Mouse (Mus musculus) CH12.LX (cell line): ENCODE results near the gene Gm42421.

ENCODE experiments used
- BHLHE40 ChIP-seq: IDR thresholded peaks from 2 replicates; pipeline ENCODE4 v1.6.1; 2011; ENCODE audit warnings: mild to moderate bottlenecking, low read depth, low read length, improper control_type of control experiment
- CHD2 ChIP-seq: IDR thresholded peaks from 2 replicates; pipeline ENCODE4 v1.6.1; 2011; ENCODE audit warnings: low read length, improper control_type of control experiment
- CTCF ChIP-seq, 2 experiments: IDR thresholded peaks in 1 of 2; conservative IDR thresholded peaks in 1 of 2; 2 replicates each; pipeline ENCODE4 v1.5.1; 2011 to 2012; ENCODE audit warnings: low read depth in 2 of 2, low read length in 2 of 2, improper control_type of control experiment in 1 of 2, inconsistent platforms in 1 of 2, mild to moderate bottlenecking in 1 of 2, moderate library complexity in 1 of 2
- E2F4 ChIP-seq: IDR thresholded peaks from 2 replicates; pipeline ENCODE4 v1.6.1; 2011; ENCODE audit warnings: low read depth, low read length, improper control_type of control experiment; ENCODE audit not compliant: insufficient replicate concordance
- KAT2A ChIP-seq: IDR thresholded peaks from 2 replicates; pipeline ENCODE4 v1.6.1; 2012; ENCODE audit warnings: low read length, improper control_type of control experiment, inconsistent platforms; ENCODE audit not compliant: insufficient replicate concordance
- MAX ChIP-seq: IDR thresholded peaks from 2 replicates; pipeline ENCODE4 v1.6.1; 2011; ENCODE audit warnings: low read length, improper control_type of control experiment
- NRF1 ChIP-seq: IDR thresholded peaks from 2 replicates; pipeline ENCODE4 v1.6.1; 2014; ENCODE audit warnings: low read depth, mild to moderate bottlenecking, inconsistent platforms, low read length, improper control_type of control experiment, moderate library complexity
- POLR2AphosphoS2 ChIP-seq: IDR thresholded peaks from 2 replicates; pipeline ENCODE4 v1.6.1; 2011; ENCODE audit warnings: low read depth, low read length, improper control_type of control experiment
- RAD21 ChIP-seq: IDR thresholded peaks from 2 replicates; pipeline ENCODE4 v1.6.1; 2011; ENCODE audit warnings: low read depth, mild to moderate bottlenecking, low read length, improper control_type of control experiment, moderate library complexity
- SIN3A ChIP-seq: IDR thresholded peaks from 2 replicates; pipeline ENCODE4 v1.6.1; 2012; ENCODE audit warnings: low read length, improper control_type of control experiment, inconsistent platforms
- ZNF384 ChIP-seq: IDR thresholded peaks from 2 replicates; pipeline ENCODE4 v1.6.1; 2012; ENCODE audit warnings: low read depth, low read length, improper control_type of control experiment, inconsistent platforms

GRCm38 (mm10) chr5:143909417-143910400 lies 18.3 kb upstream of the Gm42421 start, which contains the start of the genes Aimp2 and Pms2:
- TF ChIP-seq KAT2A (peak; percentile 77; the same call in 1 of the 2 replicates), CTCF (conservative IDR thresholded peaks at IDR 0.05 in 1 of 2, IDR thresholded peaks at IDR 0.05 in 1 of 2; ENCODE audit: low read depth in 2 of 2, low read length in 2 of 2) (no peak), RAD21 (no peak), BHLHE40 (peak; percentile 96), E2F4 (peak; percentile 84; the same call in 1 of the 2 replicates), ZNF384 (no peak), POLR2AphosphoS2 (peak; percentile 89), CHD2 (peak; percentile 90), MAX (peak; percentile 99), SIN3A (peak; percentile 98), NRF1 (peak; percentile 89)
